ENCODE assay signal across 23 mouse cellular contexts in genomic region chr15:12742117-12742906, GRCm38 (mm10). TPM values are rescaled to one million over a fixed set of nuclear protein-coding genes. Genes with fewer than 3 reads are reported as not detected.
DNase-seq lines count a peak whose midpoint lies in the region; ATAC-seq and TF ChIP-seq lines count a peak whose summit lies in the region.
"Had no signal": no experiment of that assay in that cellular context is flagged by ENCODE, and none has a peak within 500 bp of the region (broad histone marks: within the 10 kb centered on the region; RNA-seq: fewer than 3 reads in every experiment).

No protein-coding gene starts in this region.

- peak; percentile 65; the same call in 1 of the 2 replicates for TF ChIP-seq EP300 in liver, postnatal 0 days (IDR thresholded peaks at IDR 0.05; ENCODE audit: low read depth)

- TF ChIP-seq CTCF in liver, postnatal 0 days (IDR thresholded peaks at IDR 0.05; ENCODE audit: low read depth) = no peak

- no peak overlapping the region for H3K9ac ChIP-seq in midbrain, embryonic 11.5 days (ENCODE audit: low read length)
- no peak overlapping the region for H3K9ac ChIP-seq in midbrain, embryonic 13.5 days (replicated peaks)
- H3K9ac ChIP-seq in liver, postnatal 0 days (replicated peaks) = no peak overlapping the region
- H3K9ac ChIP-seq: embryonic facial prominence, embryonic 12.5 days; forebrain, embryonic 12.5 days; forebrain, postnatal 0 days; heart, embryonic 13.5 days; hindbrain, embryonic 15.5 days had no signal

- no peak for ATAC-seq in midbrain, embryonic 11.5 days (ENCODE audit: low FRiP score)
- no peak for ATAC-seq in midbrain, embryonic 13.5 days
- ATAC-seq in liver, postnatal 0 days = no peak
- ATAC-seq in frontal cortex, adult (ENCODE audit: low TSS enrichment) = no peak
- ATAC-seq: CD4-positive, CD25-positive, alpha-beta regulatory T cell, adult 4 months; forebrain, postnatal 0 days had no signal

- H3K9me3 ChIP-seq in midbrain, embryonic 11.5 days (ENCODE audit: control insufficient read depth, low read length) = no peaks in the 10 kb centered on the region
- peaks cover 4% of the 10 kb centered on the region; the same call in 1 of the 2 replicates for H3K9me3 ChIP-seq in midbrain, embryonic 13.5 days
- no peaks in the 10 kb centered on the region; the same call in 1 of the 2 replicates for H3K9me3 ChIP-seq in liver, postnatal 0 days (ENCODE audit: low read length)
- H3K9me3 ChIP-seq: embryonic facial prominence, embryonic 12.5 days; forebrain, embryonic 12.5 days; hindbrain, embryonic 15.5 days had no signal

- DNase-seq in midbrain, embryonic 11.5 days (ENCODE audit: low spot score, missing footprints) = peak; percentile 72
- DNase-seq in MEL-GATA-1-ER (ENCODE audit: extremely low read depth, low read depth) = peak; percentile 67
- DNase-seq in liver, postnatal 0 days = no peak
- no peak for DNase-seq in lung, postnatal 4 days
- no peak for DNase-seq in left cerebral cortex, postnatal 36 days (ENCODE audit: low spot score in 2 of 2)
- DNase-seq: adrenal gland, adult 2 months; adrenal gland, postnatal 36 days; B cell, adult 2 months; cerebellum, adult 11-12 months; cerebellum, adult 9-10 months; cerebellum, postnatal 25 days; forebrain, postnatal 0 days; gastrocnemius, adult 2 months; gastrocnemius, postnatal 36 days; heart, adult 11 months; heart, postnatal 36 days had no signal

- peaks cover 7% of the 10 kb centered on the region for H3K27me3 ChIP-seq in midbrain, embryonic 11.5 days (ENCODE audit: control insufficient read depth, insufficient read depth, low read length)
- H3K27me3 ChIP-seq in midbrain, embryonic 13.5 days = peaks cover 20% of the 10 kb centered on the region
- H3K27me3 ChIP-seq in liver, postnatal 0 days (ENCODE audit: insufficient read depth, low read length) = peaks cover 42% of the 10 kb centered on the region
- H3K27me3 ChIP-seq: hindbrain, embryonic 15.5 days had no signal

- H3K4me3 ChIP-seq in midbrain, embryonic 11.5 days (ENCODE audit: low read depth, low read length) = no peak overlapping the region
- no peak overlapping the region for H3K4me3 ChIP-seq in midbrain, embryonic 13.5 days (replicated peaks)
- H3K4me3 ChIP-seq in liver, postnatal 0 days (ENCODE audit: low read depth, low read length) = no peak overlapping the region
- H3K4me3 ChIP-seq: embryonic facial prominence, embryonic 12.5 days; forebrain, embryonic 12.5 days; gastrocnemius, adult 2 months; heart, embryonic 13.5 days; hindbrain, embryonic 15.5 days had no signal

- no peak overlapping the region for H3K4me2 ChIP-seq in midbrain, embryonic 11.5 days
- H3K4me2 ChIP-seq in midbrain, embryonic 13.5 days (replicated peaks) = no peak overlapping the region
- H3K4me2 ChIP-seq in liver, postnatal 0 days (ENCODE audit: low read depth, low read length) = no peak overlapping the region
- H3K4me2 ChIP-seq: embryonic facial prominence, embryonic 12.5 days; forebrain, embryonic 12.5 days; heart, embryonic 13.5 days; hindbrain, embryonic 15.5 days had no signal

- no peaks in the 10 kb centered on the region for H3K36me3 ChIP-seq in midbrain, embryonic 11.5 days (ENCODE audit: control insufficient read depth, insufficient read depth, low read length)
- H3K36me3 ChIP-seq in midbrain, embryonic 13.5 days = no peaks in the 10 kb centered on the region
- no peaks in the 10 kb centered on the region for H3K36me3 ChIP-seq in liver, postnatal 0 days (replicated peaks; ENCODE audit: insufficient read depth, low read length)
- H3K36me3 ChIP-seq: embryonic facial prominence, embryonic 12.5 days; forebrain, embryonic 12.5 days; heart, embryonic 13.5 days; hindbrain, embryonic 15.5 days had no signal

- H3K27ac ChIP-seq in midbrain, embryonic 11.5 days (ENCODE audit: low read depth, low read length) = no peak overlapping the region
- H3K27ac ChIP-seq in midbrain, embryonic 13.5 days = no peak overlapping the region
- no peak overlapping the region for H3K27ac ChIP-seq in liver, postnatal 0 days (ENCODE audit: low read depth)
- H3K27ac ChIP-seq: embryonic facial prominence, embryonic 12.5 days; forebrain, embryonic 12.5 days; gastrocnemius, adult 2 months; heart, embryonic 13.5 days; hindbrain, embryonic 15.5 days had no signal

- intact Hi-C loops in left cerebral cortex, postnatal 36 days (cut with DNase I) = no loop called here

- WGBS in midbrain, embryonic 11.5 days = 86% methylated on average over 6 of the region's 6 CpGs
- WGBS in midbrain, embryonic 13.5 days = 83% methylated on average over 6 of the region's 6 CpGs
- WGBS in liver, postnatal 0 days (ENCODE audit: insufficient replicate concordance) = 49% methylated on average over 6 of the region's 6 CpGs

- H3K4me1 ChIP-seq in midbrain, embryonic 11.5 days (ENCODE audit: control insufficient read depth, insufficient read depth, low read length) = peaks cover 12% of the 10 kb centered on the region
- peaks cover 20% of the 10 kb centered on the region for H3K4me1 ChIP-seq in midbrain, embryonic 13.5 days (replicated peaks)
- peaks cover 5% of the 10 kb centered on the region for H3K4me1 ChIP-seq in liver, postnatal 0 days (ENCODE audit: insufficient read depth)

RNA-seq across cellular contexts. Expression of gene Pdzd2, which starts 2.6 kb away (rescaled TPM):
- 5.2 and 6.5 TPM in 2 replicates for polyA plus RNA-seq in midbrain, embryonic 11.5 days (2014; fragmentation: Nextera tagmentation; extraction: Ambion mirVana)
- polyA plus RNA-seq in midbrain, embryonic 13.5 days (2015; fragmentation: Nextera tagmentation; extraction: Ambion mirVana) = 7.2 and 9.7 TPM in 2 replicates
- 0.69 and 1.3 TPM in 2 replicates for polyA plus RNA-seq in liver, postnatal 0 days (2015; fragmentation: Nextera tagmentation; extraction: Ambion mirVana)
- total RNA-seq in left cerebral cortex, postnatal 36 days (2021) = 10 to 100 TPM; 63.7 to 94.1 TPM

Comparison
In these comparisons a context has a peak if more than half of its experiments do, and no peak if none do; other contexts are left out.
1. DNase-seq: peak in midbrain, embryonic 11.5 days (single experiment) and MEL-GATA-1-ER (single experiment); none in liver, postnatal 0 days (single experiment), lung, postnatal 4 days (0 of 2) and left cerebral cortex, postnatal 36 days (0 of 2).